ENCODE assay signal across 32 mouse cellular contexts in the genomic region with DNA sequence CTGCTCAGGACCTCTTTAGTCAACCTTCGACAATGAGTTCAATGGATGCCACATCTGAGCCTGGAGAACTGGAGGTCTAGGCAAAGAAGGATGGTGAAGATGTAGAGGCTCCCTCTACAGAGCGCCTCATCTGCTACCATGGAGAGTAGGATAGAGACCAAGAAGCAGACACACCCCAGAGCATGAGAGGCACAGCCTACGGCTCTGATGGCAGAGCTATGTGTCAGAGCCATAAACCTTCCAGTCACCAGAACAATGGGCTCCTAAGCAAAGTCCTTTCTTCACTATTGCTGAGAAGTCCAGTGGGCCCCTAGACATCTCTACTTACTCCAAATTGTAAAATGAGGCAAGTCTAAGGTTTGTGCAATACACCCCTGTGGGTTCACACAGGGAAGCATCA.
"Had no signal": no experiment of that assay in that cellular context is flagged by ENCODE, and none has a peak within 500 bp of the region (broad histone marks: within the 10 kb centered on the region; RNA-seq: fewer than 3 reads in every experiment).

No protein-coding gene starts in this region.

- H3K4me1 ChIP-seq: heart, embryonic 10.5 days; heart, embryonic 12.5 days; heart, embryonic 13.5 days; heart, embryonic 15.5 days; hindbrain, embryonic 10.5 days; hindbrain, embryonic 12.5 days; hindbrain, embryonic 15.5 days; kidney, embryonic 15.5 days had no signal

- H3K4me3 ChIP-seq: heart, embryonic 10.5 days; heart, embryonic 12.5 days; heart, embryonic 13.5 days; heart, embryonic 15.5 days; hindbrain, embryonic 10.5 days; hindbrain, embryonic 12.5 days; hindbrain, embryonic 13.5 days; hindbrain, embryonic 15.5 days; kidney, embryonic 15.5 days; layer of hippocampus, adult 2 months; left cerebral cortex, adult 2 months had no signal

- H3K27me3 ChIP-seq: heart, embryonic 12.5 days; heart, embryonic 13.5 days; heart, embryonic 15.5 days; hindbrain, embryonic 12.5 days; hindbrain, embryonic 13.5 days; hindbrain, embryonic 15.5 days; kidney, embryonic 15.5 days had no signal

- DNase-seq: heart, postnatal 10 days; heart, postnatal 14 days; heart, postnatal 4 days; kidney, adult 11 months; kidney, adult 18-20 months; kidney, adult 2 months; kidney, adult 8-10 months; kidney, adult 9 months; kidney, postnatal 10 days; kidney, postnatal 14 days; kidney, postnatal 25 days; kidney, postnatal 36 days; kidney, postnatal 4 days; layer of hippocampus, adult 9-11 months; layer of hippocampus, postnatal 36 days had no signal

- H3K36me3 ChIP-seq: heart, embryonic 10.5 days; heart, embryonic 12.5 days; heart, embryonic 13.5 days; heart, embryonic 15.5 days; hindbrain, embryonic 10.5 days; hindbrain, embryonic 12.5 days; hindbrain, embryonic 13.5 days; hindbrain, embryonic 15.5 days; kidney, embryonic 15.5 days had no signal

- H3K27ac ChIP-seq: heart, embryonic 10.5 days; heart, embryonic 13.5 days; heart, embryonic 15.5 days; hindbrain, embryonic 10.5 days; hindbrain, embryonic 12.5 days; hindbrain, embryonic 13.5 days; hindbrain, embryonic 14.5 days; hindbrain, embryonic 15.5 days; hindbrain, postnatal 0 days; kidney, embryonic 15.5 days; kidney, postnatal 0 days; layer of hippocampus, adult 2 months; left cerebral cortex, adult 2 months had no signal

- H3K9ac ChIP-seq: heart, embryonic 12.5 days; heart, embryonic 13.5 days; heart, embryonic 15.5 days; hindbrain, embryonic 12.5 days; hindbrain, embryonic 13.5 days; hindbrain, embryonic 14.5 days; hindbrain, embryonic 15.5 days; kidney, embryonic 15.5 days had no signal

- ATAC-seq: hindbrain, embryonic 16.5 days; hindbrain, postnatal 0 days; inflammation-experienced regulatory T-cells, adult 6 months had no signal

- H3K9me3 ChIP-seq: heart, embryonic 10.5 days; heart, embryonic 12.5 days; heart, embryonic 13.5 days; heart, embryonic 15.5 days; hindbrain, embryonic 10.5 days; hindbrain, embryonic 12.5 days; hindbrain, embryonic 13.5 days; hindbrain, embryonic 15.5 days; kidney, embryonic 15.5 days had no signal

- H3K4me2 ChIP-seq: heart, embryonic 11.5 days; heart, embryonic 12.5 days; heart, embryonic 13.5 days; heart, embryonic 15.5 days; hindbrain, embryonic 12.5 days; hindbrain, embryonic 13.5 days; hindbrain, embryonic 14.5 days; hindbrain, embryonic 15.5 days; kidney, embryonic 15.5 days had no signal
